Mouse (Mus musculus) stomach, postnatal 0 days (tissue): ENCODE data around the gene Wipf2. TPM values are rescaled to one million over a fixed set of nuclear protein-coding genes. Genes with fewer than 3 reads are reported as not detected.

ENCODE experiments used
- ATAC-seq: fragments of 200-750 bp; cut with Nextera tagmentation; 2 replicates; pipeline ENCODE4 v1.8.0; 2017; ENCODE audit not compliant: low FRiP score, low TSS enrichment
- DNase-seq: peaks from one replicate; pipeline ENCODE4 v3.0.0-alpha.2; 2016; ENCODE audit warnings: low spot score
- H3K27ac ChIP-seq: fragments of 300-500 bp; sonication (generic); replicated peaks from 2 replicates; pipeline ENCODE4 v1.5.1; 2014; ENCODE audit warnings: mild to moderate bottlenecking, control low read depth
- H3K27me3 ChIP-seq: fragments of 300-500 bp; sonication (generic); 2 replicates; pipeline ENCODE4 v1.6.1; 2014; ENCODE audit warnings: low read length; ENCODE audit not compliant: control insufficient read depth, insufficient read depth
- H3K36me3 ChIP-seq: fragments of 300-500 bp; sonication (generic); 2 replicates; pipeline ENCODE4 v1.6.1; 2014; ENCODE audit warnings: low read length, mixed read lengths; ENCODE audit not compliant: control insufficient read depth, insufficient read depth
- H3K4me1 ChIP-seq: fragments of 300-500 bp; sonication (generic); replicated peaks from 2 replicates; pipeline ENCODE4 v1.6.1; 2014; ENCODE audit warnings: antibody characterized with exemption; ENCODE audit not compliant: control insufficient read depth, insufficient read depth
- H3K4me2 ChIP-seq: fragments of 300-500 bp; sonication (generic); replicated peaks from 2 replicates; pipeline ENCODE4 v1.6.1; 2014; ENCODE audit warnings: low read depth, mild to moderate bottlenecking, control low read depth, moderate library complexity
- H3K4me3 ChIP-seq: fragments of 300-500 bp; sonication (generic); 2 replicates; pipeline ENCODE4 v1.5.1; 2014; ENCODE audit warnings: low read depth, low read length, control low read depth
- H3K9ac ChIP-seq: fragments of 300-500 bp; sonication (generic); 2 replicates; pipeline ENCODE4 v1.6.1; 2014; ENCODE audit warnings: mild to moderate bottlenecking, low read length, control low read depth, mixed read lengths
- H3K9me3 ChIP-seq: fragments of 300-500 bp; sonication (generic); 2 replicates; pipeline ENCODE4 v1.6.1; 2016; ENCODE audit warnings: low read length; ENCODE audit not compliant: control insufficient read depth
- CTCF ChIP-seq: IDR thresholded peaks from 2 replicates; pipeline ENCODE4 v1.5.1; 2016; ENCODE audit warnings: antibody characterized with exemption, low read depth, mild to moderate bottlenecking, moderate library complexity
- EP300 ChIP-seq: optimal IDR thresholded peaks from 2 replicates; pipeline ENCODE3; 2016; ENCODE audit warnings: antibody characterized with exemption
- WGBS: fragments of 180-500 bp; shearing (Covaris S2); extraction: QIAGEN DNeasy Blood & Tissue Kit; methylation state at CpG from one replicate; pipeline ENCODE4 v1.1.7; 2014; 5-methylcytosine and 5-hydroxymethylcytosine counted together
- polyA plus RNA-seq: library from polyadenylated mRNA; unstranded; fragments of >200 nt; fragmentation: Nextera tagmentation; extraction: Ambion mirVana; gene quantifications from 2 replicates; pipeline ENCODE4 v1.2.1, GENCODE M21; 2015

The Wipf2 gene
- polyA plus RNA-seq, 1 experiment from 2014 or later = 4.9 TPM

DNA sequence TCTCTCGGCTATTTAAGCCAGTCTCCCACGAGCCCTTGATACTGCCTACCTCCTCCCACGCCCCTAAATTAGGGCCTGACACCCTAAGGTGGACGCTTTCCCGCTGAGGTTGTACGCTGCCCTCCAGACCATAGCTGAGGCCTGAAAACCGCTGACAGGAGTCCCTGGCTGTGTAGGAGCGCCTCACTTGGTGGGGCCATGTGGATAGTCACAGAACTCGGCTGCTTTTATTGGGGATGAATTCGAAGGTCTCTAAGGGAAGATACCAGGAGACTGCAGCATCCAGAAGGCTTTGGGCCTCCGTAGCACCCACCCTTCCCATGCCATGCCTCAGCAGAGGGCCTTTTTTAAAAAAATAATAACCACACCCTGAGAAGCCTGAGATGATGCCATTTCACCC lies 25.5 kb upstream of the Wipf2 start:
- no peak for TF ChIP-seq CTCF
- no peak for TF ChIP-seq EP300
- peak overlapping the region; percentile 77; the same call in 1 of the 2 replicates for H3K4me3 ChIP-seq
- H3K27me3 ChIP-seq = no peaks in the 10 kb centered on the region
- H3K27ac ChIP-seq = peak overlapping the region; percentile 53; the same call in 1 of the 2 replicates
- no peak for ATAC-seq
- DNase-seq = no peak
- peak overlapping the region; percentile 100 for H3K4me2 ChIP-seq
- H3K36me3 ChIP-seq = peaks cover 4% of the 10 kb centered on the region; the same call in 1 of the 2 replicates
- H3K9me3 ChIP-seq = no peaks in the 10 kb centered on the region
- 64% methylated on average over 11 of the region's 11 CpGs for WGBS
- no peaks in the 10 kb centered on the region for H3K4me1 ChIP-seq
- H3K9ac ChIP-seq = peak overlapping the region; percentile 84

DNA sequence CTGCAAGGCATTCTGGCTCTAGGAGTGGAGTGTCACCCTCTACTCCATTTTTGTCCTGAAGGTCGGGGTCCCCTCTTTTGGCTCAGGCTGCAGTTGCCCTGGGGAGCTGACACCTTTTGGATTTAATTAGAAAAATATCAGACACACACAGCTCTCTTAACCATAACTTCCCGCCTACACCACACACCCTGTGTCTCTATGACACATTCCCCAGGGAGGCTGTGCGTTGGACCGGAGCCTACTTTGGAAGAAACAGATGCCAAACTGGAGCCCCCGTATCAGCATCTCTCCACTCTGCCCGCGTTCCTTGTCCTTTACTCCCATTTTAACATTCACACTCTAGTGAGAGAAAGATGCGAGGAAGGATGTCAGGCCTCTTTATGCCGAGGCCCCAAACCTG lies 24.9 kb upstream of the Wipf2 start:
- Histone ChIP-seq H3K27me3 (no peaks in the 10 kb centered on the region), H3K36me3 (no peaks in the 10 kb centered on the region), H3K9ac (peak overlapping the region; percentile 31; the same call in 1 of the 2 replicates), H3K4me1 (no peaks in the 10 kb centered on the region), H3K27ac (peak overlapping the region; percentile 53), H3K4me3 (peak overlapping the region; percentile 10; the same call in 1 of the 2 replicates), H3K4me2 (peak overlapping the region; percentile 37), H3K9me3 (no peaks in the 10 kb centered on the region)
- 67% methylated on average over 9 of the region's 9 CpGs for WGBS
- no peak for ATAC-seq
- TF ChIP-seq EP300 (no peak), CTCF (no peak)
- no peak for DNase-seq

DNA sequence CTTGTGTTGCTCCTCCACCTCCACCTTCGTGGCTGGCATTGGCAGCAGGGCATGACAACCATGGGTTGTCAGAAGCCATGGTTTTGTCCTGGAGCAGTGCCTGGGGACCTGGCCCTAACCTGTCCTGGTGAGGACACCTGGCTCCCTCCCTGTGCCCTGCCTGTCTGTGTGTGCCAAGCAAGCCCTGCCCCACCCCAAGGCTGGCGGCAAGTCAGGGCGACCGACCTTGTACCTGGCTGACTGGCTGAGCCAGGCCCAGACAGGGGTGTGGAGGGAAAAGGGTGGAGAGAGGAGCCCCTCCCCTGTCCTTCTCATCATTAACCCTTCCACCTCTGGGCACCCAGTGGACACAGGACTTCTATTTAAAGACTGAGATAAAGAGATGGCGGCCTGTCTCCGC lies 24.0 kb upstream of the Wipf2 start:
- ATAC-seq = peak; percentile 73
- Histone ChIP-seq H3K27me3 (no peaks in the 10 kb centered on the region), H3K9me3 (no peaks in the 10 kb centered on the region), H3K4me1 (no peaks in the 10 kb centered on the region), H3K4me3 (no peak overlapping the region), H3K4me2 (peak overlapping the region; percentile 37; the same call in 1 of the 2 replicates), H3K27ac (peak overlapping the region; percentile 30; the same call in 1 of the 2 replicates), H3K9ac (no peak overlapping the region; the same call in 1 of the 2 replicates), H3K36me3 (no peaks in the 10 kb centered on the region)
- TF ChIP-seq CTCF (no peak), EP300 (no peak)
- peak; percentile 80 for DNase-seq
- WGBS = 41% methylated on average over 6 of the region's 6 CpGs

GRCm38 (mm10) chr11:98839897-98840296 lies 23.5 kb upstream of the Wipf2 start:
- Histone ChIP-seq H3K9me3 (no peaks in the 10 kb centered on the region), H3K4me1 (no peaks in the 10 kb centered on the region), H3K27me3 (no peaks in the 10 kb centered on the region), H3K27ac (no peak overlapping the region), H3K4me2 (peak overlapping the region; percentile 37; the same call in 1 of the 2 replicates), H3K4me3 (no peak overlapping the region), H3K36me3 (no peaks in the 10 kb centered on the region), H3K9ac (no peak overlapping the region)
- 42% methylated on average over 10 of the region's 10 CpGs for WGBS
- TF ChIP-seq EP300 = no peak
- no peak for TF ChIP-seq CTCF
- DNase-seq = no peak
- ATAC-seq = no peak

DNA sequence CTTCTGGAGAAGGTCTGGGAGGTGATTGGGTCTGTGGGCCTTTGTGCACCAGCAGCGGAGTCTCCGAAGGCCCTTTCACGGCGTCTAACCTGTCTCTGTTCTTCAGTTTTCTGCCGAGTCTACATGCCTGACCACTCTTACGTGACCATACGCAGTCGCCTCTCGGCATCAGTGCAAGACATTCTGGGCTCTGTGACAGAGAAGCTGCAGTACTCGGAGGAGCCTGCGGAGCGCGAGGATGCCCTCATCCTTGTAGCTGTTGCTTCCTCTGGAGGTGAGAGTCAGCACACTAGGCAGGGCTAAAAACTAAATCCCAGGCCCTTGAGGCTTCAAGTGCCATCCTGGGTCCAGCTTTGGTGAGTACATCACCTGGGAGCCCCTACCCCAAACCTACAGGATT lies 17.4 kb upstream of the Wipf2 start:
- peak; percentile 33; the same call in 1 of the 2 replicates for TF ChIP-seq CTCF
- no peak for TF ChIP-seq EP300
- Histone ChIP-seq H3K27ac (no peak overlapping the region), H3K4me1 (0 out of 2 replicates have a peak, but pooled peaks cover 2% of the 10 kb centered on the region), H3K36me3 (peaks cover 3% of the 10 kb centered on the region; the same call in 1 of the 2 replicates), H3K4me2 (no peak overlapping the region), H3K9me3 (no peaks in the 10 kb centered on the region), H3K27me3 (no peaks in the 10 kb centered on the region), H3K9ac (no peak overlapping the region), H3K4me3 (no peak overlapping the region)
- WGBS = 61% methylated on average over 13 of the region's 13 CpGs
- ATAC-seq (0 out of 2 replicates have a peak, but pooled peaks have one; percentile 24), DNase-seq (no peak)

- ATAC-seq = no peak
- WGBS = 58% methylated on average over 19 of the region's 19 CpGs
- no peaks in the 10 kb centered on the region for H3K27me3 ChIP-seq
Observed at GRCm38 (mm10) chr11:98846865-98847604, 16.4 kb upstream of the Wipf2 start.

More at GRCm38 (mm10) chr11:98846865-98847604, 16.4 kb upstream of the Wipf2 start:
- Histone ChIP-seq H3K36me3 (peaks cover 3% of the 10 kb centered on the region; the same call in 1 of the 2 replicates), H3K4me3 (no peak overlapping the region), H3K4me1 (0 out of 2 replicates have a peak, but pooled peaks cover 2% of the 10 kb centered on the region), H3K9ac (no peak overlapping the region), H3K27ac (no peak overlapping the region), H3K9me3 (no peaks in the 10 kb centered on the region), H3K4me2 (no peak overlapping the region)
- TF ChIP-seq CTCF (no peak), EP300 (no peak)
- no peak for DNase-seq
